Mouse (Mus musculus) C2C12 (cell line): Measurements from ENCODE around the gene Agtr1a.

Experiments used
- CTCF ChIP-seq: IDR thresholded peaks from one replicate; pipeline ENCODE4 v1.5.1; 2011; ENCODE audit not compliant: control insufficient read depth, insufficient read depth, insufficient read length
- FOSL1 ChIP-seq: IDR thresholded peaks from one replicate; pipeline ENCODE4 v1.8.0; 2011; ENCODE audit warnings: mild to moderate bottlenecking, low read length; ENCODE audit not compliant: poor library complexity, insufficient read depth, severe bottlenecking
- MAX ChIP-seq: IDR thresholded peaks from one replicate; pipeline ENCODE4 v1.6.1; 2011; ENCODE audit warnings: mild to moderate bottlenecking, control low read depth
- MYOG ChIP-seq: IDR thresholded peaks from one replicate; pipeline ENCODE4 v1.6.1; 2011; ENCODE audit not compliant: control insufficient read depth, insufficient read length; ENCODE audit errors: extremely low read depth
- USF1 ChIP-seq: IDR thresholded peaks from one replicate; pipeline ENCODE4 v1.6.1; 2011; ENCODE audit warnings: low read depth, mild to moderate bottlenecking, control low read depth, moderate library complexity

DNA sequence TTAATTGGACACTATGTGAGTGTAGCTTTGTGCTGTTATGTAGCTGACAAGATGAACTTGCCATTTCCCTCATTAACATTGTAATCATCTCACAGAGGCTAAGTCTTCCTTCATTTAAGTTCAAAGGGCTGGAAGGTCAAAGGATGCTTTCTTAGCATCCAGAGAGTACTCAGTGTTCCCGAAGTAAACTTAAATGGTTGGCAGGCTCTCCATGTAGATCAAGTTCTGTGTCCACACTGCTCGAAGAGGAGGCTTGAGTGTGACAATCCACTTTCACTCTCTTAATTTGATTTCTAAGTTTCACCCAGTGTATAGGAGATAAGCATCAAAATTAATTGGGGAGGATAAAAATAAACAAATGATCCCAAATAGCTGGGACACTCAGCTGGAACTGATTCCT, 23.6 kb downstream of the Agtr1a start:
- TF ChIP-seq CTCF (no peak), MAX (no peak), MYOG (no peak), FOSL1 (no peak), USF1 (no peak)
